Mouse (Mus musculus): ENCODE measurements around the gene Spg20. TPM values are rescaled to one million over a fixed set of nuclear protein-coding genes. Genes with fewer than 3 reads are reported as not detected.

The Spg20 gene
- polyA plus RNA-seq, 1 experiment: 0.08 TPM

- H3K36me3 ChIP-seq (ENCODE audit: control insufficient read depth): no peaks in the 10 kb centered on the region
- TF ChIP-seq TAL1 (IDR thresholded peaks at IDR 0.05; ENCODE audit: low read length) (no peak), GATA1 (IDR thresholded peaks at IDR 0.05; ENCODE audit: low read length) (no peak)
- no peaks in the 10 kb centered on the region for H3K27me3 ChIP-seq (ENCODE audit: control insufficient read depth)
- H3K4me3 ChIP-seq (replicated peaks): no peak overlapping the region
- no peaks in the 10 kb centered on the region for H3K9me3 ChIP-seq (ENCODE audit: control insufficient read depth, low read length)
- no peaks in the 10 kb centered on the region for H3K4me1 ChIP-seq (ENCODE audit: control insufficient read depth)
These were observed 33.7 kb upstream of the Spg20 start for GRCm38 (mm10) chr3:55078233-55078632.

GRCm38 (mm10) chr3:55079619-55080018 lies 32.3 kb upstream of the Spg20 start:
- TF ChIP-seq TAL1 (IDR thresholded peaks at IDR 0.05; ENCODE audit: low read length) (no peak), GATA1 (IDR thresholded peaks at IDR 0.05; ENCODE audit: low read length) (no peak)

GRCm38 (mm10) chr3:55080055-55080454 lies 31.9 kb upstream of the Spg20 start:
- H3K27me3 ChIP-seq (ENCODE audit: control insufficient read depth): no peaks in the 10 kb centered on the region
- TF ChIP-seq TAL1 (IDR thresholded peaks at IDR 0.05; ENCODE audit: low read length) (no peak), GATA1 (IDR thresholded peaks at IDR 0.05; ENCODE audit: low read length) (peak; percentile 83)
- no peak overlapping the region for H3K4me3 ChIP-seq (replicated peaks)

More at GRCm38 (mm10) chr3:55079619-55080018, 32.3 kb upstream of the Spg20 start:
- H3K27me3 ChIP-seq (ENCODE audit: control insufficient read depth): no peaks in the 10 kb centered on the region
- no peaks in the 10 kb centered on the region for H3K9me3 ChIP-seq (ENCODE audit: control insufficient read depth, low read length)
- H3K4me3 ChIP-seq (replicated peaks): no peak overlapping the region
- H3K36me3 ChIP-seq (ENCODE audit: control insufficient read depth): no peaks in the 10 kb centered on the region
- H3K4me1 ChIP-seq (ENCODE audit: control insufficient read depth): no peaks in the 10 kb centered on the region

GRCm38 (mm10) chr3:55084781-55085180 lies 27.1 kb upstream of the Spg20 start:
- Histone ChIP-seq H3K36me3 (ENCODE audit: control insufficient read depth) (no peaks in the 10 kb centered on the region), H3K4me3 (replicated peaks) (no peak overlapping the region), H3K27me3 (ENCODE audit: control insufficient read depth) (no peaks in the 10 kb centered on the region), H3K4me1 (ENCODE audit: control insufficient read depth) (no peaks in the 10 kb centered on the region), H3K9me3 (ENCODE audit: control insufficient read depth, low read length) (no peaks in the 10 kb centered on the region)
- TF ChIP-seq TAL1 (IDR thresholded peaks at IDR 0.05; ENCODE audit: low read length) (no peak), GATA1 (IDR thresholded peaks at IDR 0.05; ENCODE audit: low read length) (no peak)

More at GRCm38 (mm10) chr3:55080055-55080454, 31.9 kb upstream of the Spg20 start:
- Histone ChIP-seq H3K36me3 (ENCODE audit: control insufficient read depth) (no peaks in the 10 kb centered on the region), H3K4me1 (ENCODE audit: control insufficient read depth) (no peaks in the 10 kb centered on the region), H3K9me3 (ENCODE audit: control insufficient read depth, low read length) (no peaks in the 10 kb centered on the region)

GRCm38 (mm10) chr3:55085716-55086115 lies 26.2 kb upstream of the Spg20 start:
- TF ChIP-seq TAL1 (IDR thresholded peaks at IDR 0.05; ENCODE audit: low read length) (no peak), GATA1 (IDR thresholded peaks at IDR 0.05; ENCODE audit: low read length) (no peak)
- no peaks in the 10 kb centered on the region for H3K4me1 ChIP-seq (ENCODE audit: control insufficient read depth)

GRCm38 (mm10) chr3:55086948-55087347 lies 25.0 kb upstream of the Spg20 start:
- Histone ChIP-seq H3K4me3 (replicated peaks) (no peak overlapping the region), H3K9me3 (ENCODE audit: control insufficient read depth, low read length) (no peaks in the 10 kb centered on the region), H3K27me3 (ENCODE audit: control insufficient read depth) (no peaks in the 10 kb centered on the region), H3K4me1 (ENCODE audit: control insufficient read depth) (no peaks in the 10 kb centered on the region), H3K36me3 (ENCODE audit: control insufficient read depth) (no peaks in the 10 kb centered on the region)
- TF ChIP-seq TAL1 (IDR thresholded peaks at IDR 0.05; ENCODE audit: low read length): no peak
- no peak for TF ChIP-seq GATA1 (IDR thresholded peaks at IDR 0.05; ENCODE audit: low read length)

More at GRCm38 (mm10) chr3:55085716-55086115, 26.2 kb upstream of the Spg20 start:
- Histone ChIP-seq H3K4me3 (replicated peaks) (no peak overlapping the region), H3K9me3 (ENCODE audit: control insufficient read depth, low read length) (no peaks in the 10 kb centered on the region), H3K36me3 (ENCODE audit: control insufficient read depth) (no peaks in the 10 kb centered on the region), H3K27me3 (ENCODE audit: control insufficient read depth) (no peaks in the 10 kb centered on the region)

GRCm38 (mm10) chr3:55087360-55087759 lies 24.5 kb upstream of the Spg20 start:
- TF ChIP-seq GATA1 (IDR thresholded peaks at IDR 0.05; ENCODE audit: low read length): no peak
- TF ChIP-seq TAL1 (IDR thresholded peaks at IDR 0.05; ENCODE audit: low read length): no peak
- Histone ChIP-seq H3K36me3 (ENCODE audit: control insufficient read depth) (no peaks in the 10 kb centered on the region), H3K9me3 (ENCODE audit: control insufficient read depth, low read length) (no peaks in the 10 kb centered on the region), H3K4me1 (ENCODE audit: control insufficient read depth) (no peaks in the 10 kb centered on the region), H3K27me3 (ENCODE audit: control insufficient read depth) (no peaks in the 10 kb centered on the region), H3K4me3 (replicated peaks) (no peak overlapping the region)

- Histone ChIP-seq H3K4me3 (replicated peaks) (no peak overlapping the region), H3K9me3 (ENCODE audit: control insufficient read depth, low read length) (no peaks in the 10 kb centered on the region), H3K36me3 (ENCODE audit: control insufficient read depth) (no peaks in the 10 kb centered on the region), H3K4me1 (ENCODE audit: control insufficient read depth) (no peaks in the 10 kb centered on the region), H3K27me3 (ENCODE audit: control insufficient read depth) (no peaks in the 10 kb centered on the region)
- TF ChIP-seq TAL1 (IDR thresholded peaks at IDR 0.05; ENCODE audit: low read length) (no peak), GATA1 (IDR thresholded peaks at IDR 0.05; ENCODE audit: low read length) (no peak)
These were observed 23.5 kb upstream of the Spg20 start for GRCm38 (mm10) chr3:55088359-55088758.

GRCm38 (mm10) chr3:55088843-55089242 lies 23.1 kb upstream of the Spg20 start:
- TF ChIP-seq GATA1 (IDR thresholded peaks at IDR 0.05; ENCODE audit: low read length) (no peak), TAL1 (IDR thresholded peaks at IDR 0.05; ENCODE audit: low read length) (no peak)
- Histone ChIP-seq H3K9me3 (ENCODE audit: control insufficient read depth, low read length) (no peaks in the 10 kb centered on the region), H3K4me1 (ENCODE audit: control insufficient read depth) (no peaks in the 10 kb centered on the region), H3K27me3 (ENCODE audit: control insufficient read depth) (no peaks in the 10 kb centered on the region), H3K36me3 (ENCODE audit: control insufficient read depth) (no peaks in the 10 kb centered on the region), H3K4me3 (replicated peaks) (no peak overlapping the region)

- Histone ChIP-seq H3K9me3 (ENCODE audit: control insufficient read depth, low read length) (no peaks in the 10 kb centered on the region), H3K27me3 (ENCODE audit: control insufficient read depth) (no peaks in the 10 kb centered on the region), H3K4me1 (ENCODE audit: control insufficient read depth) (no peaks in the 10 kb centered on the region), H3K4me3 (replicated peaks) (no peak overlapping the region), H3K36me3 (ENCODE audit: control insufficient read depth) (no peaks in the 10 kb centered on the region)
- TF ChIP-seq GATA1 (IDR thresholded peaks at IDR 0.05; ENCODE audit: low read length) (no peak), TAL1 (IDR thresholded peaks at IDR 0.05; ENCODE audit: low read length) (no peak)
These were observed 22.6 kb upstream of the Spg20 start for GRCm38 (mm10) chr3:55089291-55089690.

Measured in erythroblast, embryonic 14.5 days (primary cell).